Mouse (Mus musculus) liver, adult 2 months (tissue): ENCODE measurements around the gene U2af1l4.

Source experiments
- CTCF ChIP-seq: fragments of 200-500 bp; IDR thresholded peaks from 2 replicates; pipeline ENCODE4 v1.5.1; 2011; ENCODE audit warnings: low read depth, low read length, control low read depth
- POLR2A ChIP-seq: fragments of 200-500 bp; IDR thresholded peaks from 2 replicates; pipeline ENCODE4 v1.6.1; 2011; ENCODE audit warnings: low read length, control low read depth; ENCODE audit not compliant: insufficient read depth; ENCODE audit errors: extremely low read depth

- no peak for TF ChIP-seq CTCF
- TF ChIP-seq POLR2A, result no peak
These were observed 36.7 kb upstream of the U2af1l4 start for GRCm38 (mm10) chr7:30526399-30526798.
